Mouse (Mus musculus) forebrain, embryonic 12.5 days (tissue): ENCODE measurements at regions not wholly inside any gene's neighbourhood (a gene's known extent, or its start where the extent isn't known, plus 50 kb on each side); places are given as distances from the start of the nearest gene placed in this dataset.

Experiments
- ATAC-seq: fragments of 200-750 bp; cut with Nextera tagmentation; 2 replicates; pipeline ENCODE4 v1.8.0; 2017; ENCODE audit warnings: moderate TSS enrichment; ENCODE audit not compliant: low FRiP score
- H3K27ac ChIP-seq: fragments of 300-500 bp; sonication (generic); 2 replicates; pipeline ENCODE4 v1.5.1; 2016; ENCODE audit warnings: mild to moderate bottlenecking
- H3K27me3 ChIP-seq: fragments of 300-500 bp; sonication (generic); 2 replicates; pipeline ENCODE4 v1.6.1; 2016; ENCODE audit warnings: mild to moderate bottlenecking
- H3K36me3 ChIP-seq: fragments of 300-500 bp; sonication (generic); replicated peaks from 2 replicates; pipeline ENCODE4 v1.6.1; 2016; ENCODE audit warnings: mild to moderate bottlenecking
- H3K4me1 ChIP-seq: fragments of 300-500 bp; sonication (generic); 2 replicates; pipeline ENCODE4 v1.6.1; 2016
- H3K4me2 ChIP-seq: fragments of 300-500 bp; sonication (generic); 2 replicates; pipeline ENCODE4 v1.6.1; 2016; ENCODE audit warnings: mild to moderate bottlenecking, moderate library complexity
- H3K4me3 ChIP-seq: fragments of 300-500 bp; sonication (generic); replicated peaks from 2 replicates; pipeline ENCODE4 v1.5.1; 2016; ENCODE audit warnings: mild to moderate bottlenecking
- H3K9ac ChIP-seq: fragments of 300-500 bp; sonication (generic); 2 replicates; pipeline ENCODE4 v1.6.1; 2016; ENCODE audit warnings: mild to moderate bottlenecking
- H3K9me3 ChIP-seq: fragments of 300-500 bp; sonication (generic); 2 replicates; pipeline ENCODE4 v1.6.1; 2016
- WGBS: fragments of 180-500 bp; shearing (Covaris S2); methylation state at CpG from one replicate; pipeline ENCODE4 v1.1.7; 2016; 5-methylcytosine and 5-hydroxymethylcytosine counted together

DNA sequence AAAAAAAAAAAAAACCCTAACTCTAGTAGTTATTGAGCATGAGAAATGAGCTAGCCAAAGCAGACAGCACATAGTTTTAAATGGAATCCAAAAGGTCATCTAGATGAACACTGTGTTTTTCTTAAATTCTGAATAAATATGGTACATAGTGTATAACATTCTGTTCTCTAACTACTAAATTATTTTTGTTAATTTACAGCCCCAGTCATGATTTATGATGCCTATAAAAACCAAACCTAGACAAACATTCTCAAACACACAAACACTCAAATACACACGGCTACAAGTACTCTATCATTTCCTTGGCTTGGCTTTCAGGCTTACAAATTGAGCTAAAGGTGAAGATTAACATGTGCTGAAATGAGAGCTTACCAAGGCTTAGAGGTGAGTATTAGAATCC is 188.8 kb downstream of the Sucnr1 start:
- no peak for ATAC-seq
- H3K27ac ChIP-seq: no peak overlapping the region
- H3K36me3 ChIP-seq: no peaks in the 10 kb centered on the region
- H3K9me3 ChIP-seq: no peaks in the 10 kb centered on the region
- H3K4me2 ChIP-seq: no peak overlapping the region
- H3K4me3 ChIP-seq: no peak overlapping the region
- no peaks in the 10 kb centered on the region for H3K4me1 ChIP-seq
- WGBS: 92% methylated on average over 1 of the region's 1 CpGs
- no peaks in the 10 kb centered on the region for H3K27me3 ChIP-seq
- no peak overlapping the region for H3K9ac ChIP-seq

DNA sequence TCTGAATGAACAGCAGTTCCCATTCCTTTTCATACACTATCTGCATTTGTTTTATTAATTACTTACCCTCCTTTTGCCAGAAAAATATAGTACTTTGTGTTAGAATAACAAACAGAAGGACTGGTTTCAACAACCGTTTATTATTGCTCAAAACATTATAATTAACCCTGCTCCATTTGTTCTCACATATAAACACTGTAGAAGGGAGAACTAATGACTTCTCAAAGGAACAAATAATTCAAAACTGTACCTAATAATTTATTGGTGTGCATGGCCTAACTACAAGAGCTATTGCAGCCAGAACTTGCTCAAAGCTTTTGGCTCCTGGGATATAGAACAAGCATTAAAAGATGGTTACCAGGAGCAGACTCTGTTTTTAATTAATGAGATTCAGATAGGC is 192.1 kb downstream of the Sucnr1 start:
- no peaks in the 10 kb centered on the region for H3K27me3 ChIP-seq
- 63% methylated on average over 1 of the region's 1 CpGs for WGBS

DNA sequence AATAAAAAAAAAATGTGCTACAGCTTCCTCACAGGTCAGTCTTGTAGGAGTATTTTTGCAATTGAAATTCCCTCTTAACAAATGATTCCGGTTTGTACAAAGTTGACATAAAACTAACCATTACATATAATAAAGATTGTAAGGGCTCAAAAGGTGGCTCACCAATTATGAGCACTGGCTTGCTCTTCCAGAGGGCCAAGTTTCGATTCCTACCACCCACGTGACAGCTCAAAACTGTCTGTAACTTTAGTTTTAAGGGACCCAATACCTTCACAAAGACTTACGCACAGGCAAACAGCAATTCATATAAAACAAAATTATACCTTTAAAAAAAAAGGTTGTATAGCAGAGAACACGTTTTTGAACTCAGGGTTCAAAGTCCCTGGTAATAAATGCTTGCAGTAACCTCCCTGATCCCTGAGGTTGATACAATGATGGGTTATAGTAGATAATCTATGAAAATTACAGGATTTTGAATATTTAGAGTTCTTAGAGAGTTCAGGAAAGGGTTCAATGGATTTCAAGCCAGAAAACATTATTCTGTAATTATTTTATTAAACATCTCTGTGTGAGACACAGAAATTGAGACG is 193.7 kb downstream of the Sucnr1 start:
- H3K27ac ChIP-seq: no peak overlapping the region
- 89% methylated on average over 6 of the region's 6 CpGs for WGBS
- ATAC-seq: no peak
- H3K4me3 ChIP-seq: no peak overlapping the region
- H3K36me3 ChIP-seq: no peaks in the 10 kb centered on the region
- H3K27me3 ChIP-seq: no peaks in the 10 kb centered on the region
- H3K9me3 ChIP-seq: no peaks in the 10 kb centered on the region
- H3K4me2 ChIP-seq: no peak overlapping the region
- H3K4me1 ChIP-seq: no peaks in the 10 kb centered on the region
- H3K9ac ChIP-seq: no peak overlapping the region

More for the DNA sequence above, 192.1 kb downstream of the Sucnr1 start:
- Histone ChIP-seq H3K9ac (no peak overlapping the region), H3K9me3 (no peaks in the 10 kb centered on the region), H3K27ac (no peak overlapping the region), H3K36me3 (no peaks in the 10 kb centered on the region), H3K4me2 (no peak overlapping the region), H3K4me3 (no peak overlapping the region), H3K4me1 (no peaks in the 10 kb centered on the region)
- no peak for ATAC-seq

DNA sequence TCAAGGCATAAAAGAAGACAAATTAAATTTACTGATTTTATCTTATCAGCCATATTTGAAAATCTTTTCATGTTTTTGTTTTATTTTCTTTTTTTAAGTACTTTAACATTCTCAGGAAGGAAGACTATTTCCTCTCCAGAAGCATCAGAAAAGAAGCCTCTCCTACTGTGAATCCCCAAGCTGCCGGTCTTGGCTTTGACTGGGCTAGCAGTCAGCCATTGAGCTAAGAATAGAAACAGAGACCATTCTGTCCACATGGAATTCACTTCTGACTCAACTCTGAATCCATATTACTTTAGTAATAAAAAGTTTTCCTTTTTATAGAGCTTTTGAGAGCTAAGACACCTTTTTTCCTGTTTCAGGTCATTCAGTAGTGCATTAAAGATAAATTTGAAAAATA is 194.8 kb upstream of the Mbnl1 start:
- Histone ChIP-seq H3K27ac (no peak overlapping the region), H3K9ac (no peak overlapping the region), H3K36me3 (no peaks in the 10 kb centered on the region), H3K4me3 (no peak overlapping the region), H3K27me3 (no peaks in the 10 kb centered on the region), H3K4me1 (no peaks in the 10 kb centered on the region), H3K4me2 (no peak overlapping the region), H3K9me3 (no peaks in the 10 kb centered on the region)
- WGBS: 97% methylated on average over 1 of the region's 1 CpGs
- ATAC-seq: no peak

DNA sequence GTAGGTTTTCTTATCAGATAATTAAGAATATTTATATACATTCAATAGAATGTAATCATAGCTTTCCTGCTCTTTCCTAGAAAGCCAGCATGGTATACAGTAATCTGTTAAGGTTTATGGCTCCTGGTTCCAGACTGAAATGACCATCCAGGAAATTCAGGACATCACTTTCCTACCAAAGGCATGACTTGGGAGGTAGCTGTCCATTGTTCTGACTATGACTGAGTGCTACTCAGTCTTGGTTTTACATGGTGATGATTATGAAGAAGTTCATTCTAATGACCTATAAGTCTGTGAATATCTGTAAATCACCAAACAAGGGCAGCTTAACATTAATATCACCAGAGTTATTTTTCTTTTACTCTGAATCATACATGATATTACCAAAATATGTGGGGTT is 191.4 kb upstream of the Mbnl1 start:
- Histone ChIP-seq H3K4me2 (no peak overlapping the region), H3K9me3 (no peaks in the 10 kb centered on the region), H3K4me3 (no peak overlapping the region), H3K4me1 (no peaks in the 10 kb centered on the region), H3K27ac (no peak overlapping the region), H3K27me3 (no peaks in the 10 kb centered on the region), H3K36me3 (no peaks in the 10 kb centered on the region), H3K9ac (no peak overlapping the region)
- ATAC-seq: no peak

DNA sequence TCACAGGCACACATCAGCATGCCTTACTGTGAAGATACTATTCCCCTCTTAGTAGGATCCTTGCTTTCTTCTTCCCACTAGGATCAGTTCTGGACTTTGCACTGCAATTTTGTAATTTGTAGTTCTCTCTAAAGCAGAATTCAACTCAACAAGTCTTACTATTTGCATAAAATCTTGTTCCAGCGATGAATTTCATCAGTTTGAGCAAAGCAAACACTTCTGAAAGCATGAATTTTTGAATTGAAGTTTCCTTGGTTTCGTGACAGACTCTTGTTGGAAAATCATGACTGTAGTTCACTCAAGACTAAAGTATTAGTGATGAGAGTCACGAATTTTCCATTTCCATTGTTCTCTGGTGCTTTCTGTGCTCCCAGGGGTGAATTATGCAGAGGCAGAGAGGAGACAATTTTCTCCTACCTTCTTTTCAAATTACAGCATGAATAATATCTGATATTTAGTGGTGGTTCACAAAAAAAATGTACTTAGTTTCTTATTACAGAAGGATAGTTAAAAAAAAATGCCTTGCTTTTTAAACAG is 190.6 kb upstream of the Mbnl1 start:
- no peaks in the 10 kb centered on the region for H3K27me3 ChIP-seq
- no peaks in the 10 kb centered on the region for H3K4me1 ChIP-seq
- H3K4me3 ChIP-seq: no peak overlapping the region
- no peak overlapping the region for H3K27ac ChIP-seq
- H3K9me3 ChIP-seq: no peaks in the 10 kb centered on the region
- no peak for ATAC-seq
- 73% methylated on average over 3 of the region's 3 CpGs for WGBS
- H3K36me3 ChIP-seq: no peaks in the 10 kb centered on the region
- no peak overlapping the region for H3K4me2 ChIP-seq
- no peak overlapping the region for H3K9ac ChIP-seq

DNA sequence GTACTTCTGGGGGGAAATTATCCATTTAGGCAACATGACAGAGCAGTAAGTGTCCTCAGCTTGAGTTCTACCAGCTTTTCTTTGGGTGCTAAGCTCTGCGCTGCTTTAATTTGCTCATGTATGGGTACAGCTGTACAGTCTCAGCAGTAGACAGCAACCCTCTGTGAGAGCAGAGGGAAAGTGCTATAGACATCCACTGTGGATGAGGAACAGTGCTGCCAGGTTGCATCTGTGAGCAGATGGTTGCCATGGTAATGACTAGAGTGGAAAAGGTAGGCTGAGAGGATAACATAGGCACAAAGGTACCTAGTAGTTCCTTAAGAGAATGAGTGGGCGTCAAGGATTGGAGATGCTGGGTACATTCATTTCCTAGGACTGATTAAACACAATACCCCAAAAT is 180.5 kb upstream of the Mbnl1 start:
- H3K4me2 ChIP-seq: no peak overlapping the region
- H3K4me3 ChIP-seq: no peak overlapping the region
- H3K9ac ChIP-seq: no peak overlapping the region
- no peaks in the 10 kb centered on the region for H3K36me3 ChIP-seq
- no peaks in the 10 kb centered on the region for H3K27me3 ChIP-seq
- WGBS: 88% methylated on average over 2 of the region's 2 CpGs
- ATAC-seq: no peak
- H3K4me1 ChIP-seq: no peaks in the 10 kb centered on the region
- no peaks in the 10 kb centered on the region for H3K9me3 ChIP-seq
- no peak overlapping the region for H3K27ac ChIP-seq

DNA sequence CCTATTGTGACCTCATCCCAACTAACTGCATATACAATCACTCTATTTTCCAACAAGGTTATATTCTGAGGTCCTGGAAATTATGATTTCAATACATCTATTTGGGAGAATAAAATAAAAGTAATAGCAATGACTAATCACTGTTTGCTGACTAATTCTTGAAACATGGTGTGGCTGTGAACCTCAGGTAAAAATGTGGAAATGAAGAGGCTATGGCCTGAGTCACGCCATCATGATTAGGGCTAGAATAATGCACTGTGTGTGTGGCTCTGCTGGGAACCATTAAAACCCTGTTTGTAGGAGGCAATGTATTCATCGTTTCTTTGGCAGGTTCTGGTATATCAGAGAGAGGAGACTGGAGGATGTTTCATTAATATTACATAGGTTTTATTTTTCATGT is 179.7 kb upstream of the Mbnl1 start:
- ATAC-seq: no peak
- Histone ChIP-seq H3K27ac (no peak overlapping the region), H3K9me3 (no peaks in the 10 kb centered on the region), H3K4me2 (no peak overlapping the region), H3K9ac (no peak overlapping the region), H3K36me3 (no peaks in the 10 kb centered on the region), H3K4me1 (no peaks in the 10 kb centered on the region), H3K27me3 (no peaks in the 10 kb centered on the region), H3K4me3 (no peak overlapping the region)
- 86% methylated on average over 2 of the region's 2 CpGs for WGBS

DNA sequence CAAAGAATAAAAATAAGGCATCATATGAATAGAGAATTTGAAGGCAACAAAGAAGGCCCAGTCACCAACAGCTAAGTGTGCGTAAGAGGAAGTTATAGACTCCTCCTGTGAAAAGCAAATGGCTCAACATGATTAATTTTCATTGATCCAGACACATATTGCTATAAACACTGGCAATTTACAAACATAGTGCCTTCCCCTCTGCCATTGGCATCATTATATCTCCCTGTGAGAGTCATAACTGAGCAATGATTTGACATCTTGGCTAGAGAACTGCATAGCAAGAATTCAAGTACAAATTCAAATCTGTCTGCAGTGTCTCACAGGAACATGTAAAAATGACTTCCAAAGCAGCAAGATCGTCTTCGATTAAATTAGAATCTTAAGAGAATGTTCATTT is 167.2 kb upstream of the Mbnl1 start:
- Histone ChIP-seq H3K4me2 (no peak overlapping the region), H3K4me3 (no peak overlapping the region), H3K27me3 (no peaks in the 10 kb centered on the region), H3K27ac (no peak overlapping the region), H3K4me1 (no peaks in the 10 kb centered on the region), H3K9me3 (no peaks in the 10 kb centered on the region), H3K36me3 (no peaks in the 10 kb centered on the region), H3K9ac (no peak overlapping the region)
- no peak for ATAC-seq
- WGBS: 93% methylated on average over 3 of the region's 3 CpGs

DNA sequence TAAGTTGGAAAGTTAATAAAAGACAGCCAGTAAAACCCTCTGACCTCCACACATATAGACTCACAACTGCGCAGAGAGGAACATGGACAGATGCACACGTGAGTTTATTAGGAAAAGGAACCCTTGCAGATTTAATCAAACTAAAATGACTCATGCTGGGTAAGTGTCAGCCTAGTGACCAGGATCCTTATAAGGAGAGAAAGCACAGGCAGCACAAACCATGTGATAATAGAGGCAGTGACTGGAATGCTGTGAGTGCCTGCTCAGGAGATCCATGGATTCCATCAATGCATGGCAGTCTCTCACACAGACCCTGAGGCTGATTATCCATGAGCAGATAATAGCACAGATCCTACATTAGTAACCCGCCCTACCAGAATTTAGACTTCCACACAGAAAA is 162.2 kb upstream of the Mbnl1 start:
- no peaks in the 10 kb centered on the region for H3K4me1 ChIP-seq
- no peak overlapping the region for H3K4me3 ChIP-seq
- WGBS: 92% methylated on average over 3 of the region's 3 CpGs
- ATAC-seq: no peak
- H3K36me3 ChIP-seq: no peaks in the 10 kb centered on the region
- no peak overlapping the region for H3K4me2 ChIP-seq
- H3K9ac ChIP-seq: no peak overlapping the region
- H3K27ac ChIP-seq: no peak overlapping the region
- H3K27me3 ChIP-seq: no peaks in the 10 kb centered on the region
- no peaks in the 10 kb centered on the region for H3K9me3 ChIP-seq

DNA sequence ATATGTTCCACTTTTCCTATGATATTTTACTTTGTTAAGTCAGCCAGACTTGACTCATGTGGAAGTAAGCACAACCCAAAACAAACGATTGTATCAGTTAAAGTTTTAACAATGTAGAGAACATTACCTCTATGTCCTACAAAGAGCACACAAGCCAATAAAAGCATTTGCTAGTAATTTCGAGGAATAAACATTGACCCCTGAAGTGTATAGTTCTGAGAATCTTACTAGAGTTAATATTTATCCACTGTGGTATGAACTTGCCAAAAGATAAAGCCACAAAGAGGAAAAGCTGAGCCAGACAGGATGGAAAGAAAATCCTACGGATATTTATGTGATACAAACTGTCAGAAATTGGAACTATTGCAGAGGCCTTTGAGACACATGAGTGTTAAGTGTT is 161.5 kb upstream of the Mbnl1 start:
- H3K4me2 ChIP-seq: no peak overlapping the region
- WGBS: 80% methylated on average over 3 of the region's 3 CpGs
- no peak for ATAC-seq
- no peaks in the 10 kb centered on the region for H3K36me3 ChIP-seq
- no peaks in the 10 kb centered on the region for H3K27me3 ChIP-seq
- no peak overlapping the region for H3K9ac ChIP-seq
- H3K4me1 ChIP-seq: no peaks in the 10 kb centered on the region
- H3K4me3 ChIP-seq: no peak overlapping the region
- H3K9me3 ChIP-seq: no peaks in the 10 kb centered on the region
- no peak overlapping the region for H3K27ac ChIP-seq

DNA sequence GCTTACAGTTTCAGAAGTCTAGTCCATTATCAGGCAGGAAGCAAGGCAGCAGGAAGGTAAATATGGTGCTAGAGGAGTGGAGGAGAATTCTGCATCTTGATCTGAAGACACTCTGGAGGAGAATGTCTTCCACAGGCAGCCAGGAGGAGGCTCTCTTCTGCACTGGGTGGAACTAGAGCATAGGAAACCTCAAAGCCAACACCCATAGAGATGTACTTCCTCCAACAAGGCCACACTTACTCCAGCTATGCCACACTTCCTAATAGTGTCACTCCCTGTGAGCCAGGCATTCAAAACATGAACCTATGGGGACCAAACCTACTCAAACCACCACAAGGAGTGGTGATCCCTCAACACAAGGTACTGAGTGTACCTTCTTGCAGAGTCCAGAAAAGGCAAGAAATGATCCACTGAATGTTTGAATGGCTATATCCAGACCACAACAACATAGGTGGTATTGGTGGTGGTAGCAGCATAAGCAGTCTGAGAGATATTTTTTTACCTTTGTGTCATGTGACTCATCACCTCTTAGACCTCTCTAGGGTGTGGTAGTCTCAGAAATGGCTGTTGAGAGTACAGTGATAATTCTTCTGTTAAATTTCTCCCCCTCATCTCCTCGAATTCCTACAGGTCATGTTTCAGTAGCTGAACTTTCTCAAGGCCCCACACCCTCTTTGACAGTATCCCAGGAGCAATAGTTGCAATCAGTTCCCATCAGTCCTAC is 152.3 kb upstream of the Mbnl1 start:
- Histone ChIP-seq H3K9ac (no peak overlapping the region), H3K9me3 (no peaks in the 10 kb centered on the region), H3K27ac (no peak overlapping the region), H3K4me2 (no peak overlapping the region), H3K4me3 (no peak overlapping the region), H3K36me3 (no peaks in the 10 kb centered on the region), H3K4me1 (no peaks in the 10 kb centered on the region), H3K27me3 (no peaks in the 10 kb centered on the region)
- 43% methylated on average over 1 of the region's 1 CpGs for WGBS
- no peak for ATAC-seq

DNA sequence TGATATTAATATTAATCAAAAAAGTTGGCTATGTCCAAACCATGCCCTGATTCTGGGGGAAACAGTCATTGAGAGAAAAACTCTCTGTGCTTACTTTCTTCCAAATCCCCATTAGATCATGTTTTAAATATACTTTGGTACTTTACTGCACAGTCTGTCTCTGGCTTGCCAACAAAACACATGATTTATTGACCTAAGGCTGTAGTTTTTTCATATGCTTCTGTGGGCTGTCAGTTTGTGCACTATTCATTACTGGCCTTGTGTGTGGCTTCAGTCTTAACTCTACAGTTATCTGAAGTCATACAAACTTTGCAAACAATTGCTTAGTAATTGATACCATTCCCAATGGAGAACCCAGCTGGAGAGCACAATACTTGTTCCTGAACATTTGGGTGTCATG is 149.1 kb upstream of the Mbnl1 start:
- H3K27me3 ChIP-seq: no peaks in the 10 kb centered on the region
- no peaks in the 10 kb centered on the region for H3K4me1 ChIP-seq
- no peak overlapping the region for H3K4me3 ChIP-seq
- H3K9ac ChIP-seq: no peak overlapping the region
- no peaks in the 10 kb centered on the region for H3K9me3 ChIP-seq
- H3K27ac ChIP-seq: no peak overlapping the region
- no peaks in the 10 kb centered on the region for H3K36me3 ChIP-seq
- ATAC-seq: no peak
- no peak overlapping the region for H3K4me2 ChIP-seq
